In the genomic region with DNA sequence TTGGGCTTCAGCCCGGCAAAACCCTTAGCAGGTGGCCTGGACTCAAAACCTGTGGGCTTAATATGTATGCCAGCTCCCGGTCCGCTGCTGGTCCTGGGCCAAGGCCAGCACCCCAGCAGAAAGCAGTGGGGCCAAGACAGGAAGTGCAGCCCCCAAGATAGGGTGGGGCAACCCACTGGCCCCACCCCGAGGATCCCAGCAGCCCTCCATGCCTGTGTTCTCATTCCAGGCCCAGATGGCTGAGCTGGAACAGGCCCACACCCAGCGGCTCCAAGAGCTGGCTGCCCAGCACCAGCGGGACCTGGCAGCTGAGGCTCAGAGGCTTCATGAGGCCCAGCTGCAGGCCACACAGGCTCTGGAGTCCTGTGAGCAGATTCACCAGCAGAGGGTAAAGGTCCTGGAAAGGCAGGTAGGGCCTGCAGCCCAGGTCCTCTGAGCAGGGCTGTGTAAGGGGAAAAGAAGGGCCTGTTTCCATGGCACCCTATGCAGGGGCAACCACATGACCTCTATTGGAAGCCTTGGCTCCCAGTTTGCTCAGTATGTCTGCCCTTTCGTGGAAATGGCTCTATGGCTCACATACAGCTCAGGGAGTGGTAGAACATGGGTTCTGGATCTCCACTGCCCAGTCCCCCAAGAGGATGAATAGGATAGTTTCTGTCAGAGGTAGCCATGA, we compare ENCODE assay signal across 10 mouse cellular contexts. TPM values are rescaled to one million over a fixed set of nuclear protein-coding genes. Genes with fewer than 3 reads are reported as not detected.
A peak's percentile ranks its signal among the peaks of the same experiment; 100 is the strongest.
DNase-seq lines count a peak whose midpoint lies in the region; ATAC-seq lines count a peak whose summit lies in the region.
"Had no signal": no experiment of that assay in that cellular context is flagged by ENCODE, and none has a peak within 500 bp of the region (broad histone marks: within the 10 kb centered on the region; RNA-seq: fewer than 3 reads in every experiment).

No protein-coding gene starts in this region.

- no peak overlapping the region for H3K9ac ChIP-seq in forebrain, embryonic 14.5 days (ENCODE audit: low read length)
- H3K9ac ChIP-seq: liver, embryonic 13.5 days had no signal

- H3K4me2 ChIP-seq in forebrain, embryonic 14.5 days (ENCODE audit: low read length): no peak overlapping the region
- H3K4me2 ChIP-seq: liver, embryonic 13.5 days had no signal

- H3K9me3 ChIP-seq in forebrain, embryonic 14.5 days (replicated peaks; ENCODE audit: control insufficient read depth, low read length): no peaks in the 10 kb centered on the region
- H3K9me3 ChIP-seq: G1E; liver, embryonic 13.5 days had no signal

- WGBS in forebrain, embryonic 14.5 days: 74% methylated on average over 7 of the region's 7 CpGs

- no peak overlapping the region for H3K4me3 ChIP-seq in forebrain, embryonic 14.5 days (ENCODE audit: low read depth, low read length)
- H3K4me3 ChIP-seq: liver, embryonic 13.5 days had no signal

- peak; percentile 34 for DNase-seq in layer of hippocampus, adult 11-12 months (ENCODE audit: low spot score)
- no peak for DNase-seq in layer of hippocampus, adult 18-20 months (ENCODE audit: low spot score in 2 of 2)
- DNase-seq in ZHBTc4 (ENCODE audit: low read depth, low spot score): peak; percentile 54
- DNase-seq in forebrain, embryonic 14.5 days (ENCODE audit: low spot score): no peak
- DNase-seq in lung, postnatal 10 days: peak; percentile 49
- DNase-seq in testis, postnatal 10 days (ENCODE audit: low spot score): no peak
- DNase-seq in ovary, postnatal 14 days (ENCODE audit: low spot score): no peak
- DNase-seq: liver, embryonic 13.5 days had no signal

- H3K27me3 ChIP-seq in forebrain, embryonic 14.5 days (replicated peaks; ENCODE audit: control insufficient read depth, insufficient read depth, low read length): 0 out of 2 replicates have a peak, but pooled peaks cover 2% of the 10 kb centered on the region

- no peak overlapping the region for H3K27ac ChIP-seq in forebrain, embryonic 14.5 days (ENCODE audit: low read depth, low read length)
- H3K27ac ChIP-seq: liver, embryonic 13.5 days had no signal

- H3K36me3 ChIP-seq in forebrain, embryonic 14.5 days (ENCODE audit: control insufficient read depth, insufficient read depth, low read length): no peaks in the 10 kb centered on the region
- H3K36me3 ChIP-seq: G1E; liver, embryonic 13.5 days had no signal

- no peaks in the 10 kb centered on the region for H3K4me1 ChIP-seq in forebrain, embryonic 14.5 days (ENCODE audit: control insufficient read depth, insufficient read depth, low read length)
- H3K4me1 ChIP-seq: liver, embryonic 13.5 days had no signal

- ATAC-seq in forebrain, embryonic 14.5 days: peak; percentile 37; the same call in 1 of the 2 replicates
- no peak for ATAC-seq in monocyte, adult 5-6 weeks (replicated peaks; ENCODE audit: insufficient number of reproducible peaks, low FRiP score, low TSS enrichment, poor library complexity, severe bottlenecking)

RNA-seq across cellular contexts. Expression of a gene that starts 8.2 kb away (rescaled TPM):
- 1 to 10 TPM; 4.8 to 6.1 TPM for total RNA-seq in layer of hippocampus, adult 18-20 months (2021)
- 1.8 and 2.5 TPM in 2 replicates for polyA plus RNA-seq in forebrain, embryonic 14.5 days (2014; fragmentation: Nextera tagmentation; extraction: Ambion mirVana)
- 0.19 to 1.5 TPM (median 0.19 TPM) in 3 replicates for total RNA-seq in monocyte, adult 5-6 weeks (2017)
- polyA plus RNA-seq: G1E had no signal

RNA-seq across cellular contexts. Expression of a gene that starts 58.9 kb away (rescaled TPM):
- total RNA-seq in layer of hippocampus, adult 18-20 months (2021): under 1 TPM; 0.20 to 0.42 TPM
- 0.19 and 0.56 TPM in 2 replicates for polyA plus RNA-seq in forebrain, embryonic 14.5 days (2014; fragmentation: Nextera tagmentation; extraction: Ambion mirVana)
- not detected in 3 replicates for total RNA-seq in monocyte, adult 5-6 weeks (2017)
- polyA plus RNA-seq: G1E; liver, embryonic 13.5 days had no signal

Comparison
In these comparisons a context has a peak if more than half of its experiments do, and no peak if none do; other contexts are left out.
1. DNase-seq: peak in layer of hippocampus, adult 11-12 months (single experiment), ZHBTc4 (single experiment) and lung, postnatal 10 days (single experiment); none in layer of hippocampus, adult 18-20 months (0 of 2), forebrain, embryonic 14.5 days (single experiment), testis, postnatal 10 days (single experiment) and ovary, postnatal 14 days (single experiment).